Mouse (Mus musculus): ENCODE data around the gene Mpst.

Mpst gene

GRCm38 (mm10) chr15:78436380-78437192, 30.4 kb downstream of the Mpst start:
- peak; percentile 88 for DNase-seq (ENCODE audit: low read depth, low spot score)

DNA sequence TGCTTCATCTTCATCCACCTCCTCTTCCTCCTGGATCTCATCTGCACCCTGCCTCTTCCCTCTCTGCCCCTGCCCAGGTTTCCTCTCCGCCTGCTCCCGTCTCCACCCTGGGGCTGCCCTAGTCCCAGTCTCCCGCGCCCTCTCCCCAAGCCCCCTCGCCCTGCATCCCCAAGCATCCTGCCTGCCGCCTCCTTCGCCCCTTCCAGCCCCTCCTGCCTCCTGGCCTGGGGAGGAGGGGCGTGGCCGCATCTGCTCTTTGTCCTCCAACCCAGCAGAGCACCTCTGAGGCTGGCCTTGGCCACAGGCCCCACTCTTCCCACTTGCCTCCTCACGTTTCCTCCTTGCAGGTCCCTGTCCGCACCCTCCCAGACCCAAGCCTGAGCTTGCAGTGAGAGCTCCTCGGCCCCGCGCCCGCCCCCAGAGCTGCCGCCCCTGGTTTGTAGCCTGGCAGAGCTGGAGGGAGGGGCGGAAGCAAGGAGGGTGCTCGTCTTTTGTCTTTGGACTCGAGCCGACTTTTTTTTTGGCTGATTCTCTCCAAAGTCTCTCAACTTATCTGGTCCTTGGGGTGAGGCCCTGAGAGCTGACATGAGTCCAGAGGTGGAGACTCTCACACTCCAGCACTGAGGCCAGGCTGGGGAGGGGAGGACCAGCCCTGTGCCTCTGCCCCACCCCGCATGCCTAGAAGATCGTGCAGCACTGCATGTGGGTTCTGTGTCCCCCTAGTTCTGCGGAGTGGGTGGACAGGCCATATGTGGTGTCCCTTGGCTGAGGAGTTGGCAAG, 31.2 kb downstream of the Mpst start:
- DNase-seq (ENCODE audit: low read depth, low spot score): peak; percentile 75

- DNase-seq (ENCODE audit: low read depth, low spot score): no peak
These were observed 31.8 kb downstream of the Mpst start for GRCm38 (mm10) chr15:78438018-78438394.

DNA sequence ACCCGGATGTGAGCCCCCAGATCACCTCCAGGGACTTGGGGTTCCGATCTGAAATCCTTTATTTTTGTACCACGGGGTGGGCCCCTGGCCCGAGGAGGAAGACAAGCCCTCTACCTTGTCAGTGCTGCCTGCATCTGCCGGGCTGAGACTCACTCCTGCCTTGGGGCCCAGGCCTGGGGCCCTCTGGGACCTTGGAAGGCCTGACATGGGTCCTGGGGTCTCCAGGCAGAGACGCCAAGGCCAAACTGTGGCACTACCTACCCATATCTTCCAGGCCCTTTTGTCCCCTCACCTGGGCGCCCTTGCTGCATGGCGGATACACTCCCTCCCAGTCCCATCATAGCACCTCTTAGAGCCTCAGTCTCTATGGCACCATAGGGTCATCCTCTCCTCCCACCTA, 32.3 kb downstream of the Mpst start:
- DNase-seq (ENCODE audit: low read depth, low spot score): no peak

DNA sequence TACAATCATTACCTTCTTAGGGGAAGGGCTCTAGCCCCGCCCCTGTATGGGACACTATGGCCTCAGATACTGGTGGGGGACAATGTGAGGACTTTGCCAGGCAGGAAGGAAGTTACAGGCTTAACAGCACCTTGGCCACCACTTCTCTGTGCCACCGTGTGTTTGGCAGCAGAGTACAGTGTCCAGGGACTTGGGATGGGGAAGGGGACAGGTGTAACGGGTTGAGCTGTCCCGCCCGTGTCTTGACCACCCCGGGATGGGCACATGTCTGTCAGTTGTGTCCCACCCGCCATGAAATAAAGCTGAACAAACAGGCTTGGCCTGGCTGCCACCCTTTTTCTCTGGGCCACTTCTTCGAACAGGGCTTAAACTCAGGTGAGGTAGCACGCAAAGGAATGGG, 32.8 kb downstream of the Mpst start:
- DNase-seq (ENCODE audit: low read depth, low spot score): no peak

DNA sequence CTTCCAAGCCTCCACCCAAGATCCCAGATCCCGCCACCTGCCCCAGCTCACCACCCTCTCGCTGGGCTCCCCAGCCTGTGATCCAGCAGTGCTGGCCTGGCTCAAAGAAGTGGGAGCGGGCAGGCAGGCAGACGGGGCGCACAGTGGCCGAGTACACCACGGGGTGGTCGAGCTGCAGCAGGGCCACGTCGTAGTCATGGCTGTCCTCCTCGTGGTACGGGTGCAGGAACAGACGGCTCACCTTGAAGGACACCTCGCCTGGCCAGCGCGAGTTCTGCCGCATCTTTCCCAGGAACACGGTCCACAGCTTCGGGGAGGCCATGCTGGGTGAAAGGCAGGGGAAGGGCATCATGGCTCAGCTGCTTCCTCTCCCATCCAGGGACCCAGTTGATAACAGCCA, 36.0 kb downstream of the Mpst start:
- no peak for DNase-seq (ENCODE audit: low read depth, low spot score)

DNA sequence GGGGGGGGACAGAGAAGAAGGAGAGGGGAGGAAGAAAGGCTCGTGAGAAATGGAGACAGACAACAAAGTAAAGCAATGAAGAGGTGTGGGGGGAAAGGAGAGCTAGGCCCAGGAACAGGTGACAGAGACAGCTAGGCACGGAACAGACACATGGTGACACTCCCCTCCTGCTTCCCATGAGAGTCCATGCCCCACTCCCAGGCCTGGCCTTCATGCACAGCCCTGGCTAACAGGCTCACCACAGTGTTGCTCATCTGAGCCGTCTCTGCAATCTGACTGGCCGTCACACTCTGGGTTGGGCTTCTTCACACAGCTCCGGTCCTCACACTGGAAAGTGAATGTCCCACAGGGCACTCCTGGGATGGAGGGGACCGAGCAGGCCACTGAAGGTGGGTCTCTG, 37.6 kb downstream of the Mpst start:
- no peak for DNase-seq (ENCODE audit: low read depth, low spot score)

DNA sequence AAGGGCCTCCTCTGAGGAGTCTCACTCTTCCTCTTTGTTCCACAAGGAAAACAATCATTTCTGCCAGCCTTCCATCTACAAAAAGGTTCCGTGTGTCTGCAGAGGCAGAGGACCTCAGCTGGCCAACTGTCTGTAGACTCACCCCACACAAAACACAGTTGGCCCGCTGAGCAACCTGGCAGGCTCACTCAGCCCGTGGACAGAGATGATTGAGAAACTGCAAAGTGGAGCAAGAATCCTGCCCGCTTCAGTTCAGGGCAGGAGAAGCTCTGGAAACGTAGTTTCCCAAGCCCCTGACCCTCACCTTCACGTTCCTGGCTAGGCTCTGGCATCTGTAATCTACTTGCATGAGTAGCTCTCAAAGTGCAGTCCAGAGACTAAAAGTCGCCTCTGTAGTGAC, 40.9 kb downstream of the Mpst start:
- no peak for DNase-seq (ENCODE audit: low read depth, low spot score)

GRCm38 (mm10) chr15:78447746-78448535, 41.7 kb downstream of the Mpst start:
- peak; percentile 69 for DNase-seq (ENCODE audit: low read depth, low spot score)

DNA sequence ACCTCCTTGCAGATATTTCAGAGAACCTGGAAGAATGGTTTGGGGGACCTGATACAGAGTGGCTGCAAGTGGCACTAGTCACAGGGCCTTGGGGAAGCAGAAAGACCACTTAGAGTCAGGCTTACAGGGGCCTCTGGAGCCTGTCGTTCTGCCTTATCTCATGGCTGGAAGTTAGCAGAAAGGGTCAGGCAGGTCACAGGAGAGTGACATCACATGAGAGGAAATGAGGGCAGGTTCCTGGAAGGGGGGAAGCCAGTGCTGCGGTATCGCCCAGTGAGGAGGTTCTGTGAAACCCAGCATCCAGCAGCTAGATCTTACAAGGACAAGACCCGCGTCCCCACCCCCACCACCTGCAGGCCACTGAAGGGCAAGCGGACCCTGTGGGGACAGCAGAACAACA, 42.9 kb downstream of the Mpst start:
- DNase-seq (ENCODE audit: low read depth, low spot score): no peak

DNA sequence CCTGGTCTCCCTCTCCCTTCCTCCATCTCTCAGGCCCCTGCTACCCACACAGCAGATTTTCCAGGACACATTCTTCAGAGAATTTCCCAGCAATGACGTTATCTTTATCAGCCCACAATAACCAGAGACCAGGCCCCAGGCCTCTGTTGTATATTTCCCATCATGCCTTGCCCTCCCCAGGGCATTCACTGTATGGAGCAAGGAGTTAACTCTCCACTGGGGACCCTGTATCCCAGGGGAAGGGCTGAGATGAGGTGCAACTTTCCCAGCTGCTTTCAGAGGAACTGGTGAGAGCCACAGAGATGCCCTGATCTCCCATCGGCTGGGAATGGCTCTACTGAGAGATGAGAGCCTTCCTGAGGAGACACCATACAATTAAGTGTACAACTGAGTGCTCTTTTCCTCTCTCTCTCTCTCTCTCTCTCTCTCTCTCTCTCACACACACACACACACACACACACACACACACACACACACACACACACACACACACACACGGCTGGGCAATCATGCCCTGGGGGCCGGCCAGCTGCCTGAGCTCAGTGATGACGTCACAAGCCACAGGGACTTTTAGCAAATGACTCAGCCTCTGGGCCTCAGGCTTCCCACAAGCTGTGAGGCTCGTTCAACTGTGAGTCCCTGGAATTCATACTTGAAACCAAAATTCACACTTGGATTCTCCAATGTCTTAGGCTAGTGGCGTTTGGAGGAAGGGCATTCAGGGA, 43.6 kb downstream of the Mpst start:
- DNase-seq (ENCODE audit: low read depth, low spot score): peak; percentile 69

DNA sequence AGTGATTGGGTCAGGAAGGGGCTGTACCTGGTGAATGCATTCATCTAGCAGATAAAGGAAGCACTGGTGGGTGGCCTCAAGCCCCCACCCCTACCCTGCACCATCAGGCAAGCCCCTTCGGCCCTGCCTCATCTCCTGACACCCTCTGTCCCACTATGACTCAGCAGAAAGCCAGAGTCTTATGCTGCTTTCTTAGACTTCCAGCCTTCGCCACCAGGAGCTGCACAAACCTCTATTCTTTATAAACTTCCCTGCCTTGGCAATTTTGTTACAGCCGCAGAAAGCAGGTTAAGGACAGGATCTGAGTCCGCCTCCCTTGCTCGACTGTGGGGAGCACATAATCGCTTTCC, 44.2 kb downstream of the Mpst start:
- no peak for DNase-seq (ENCODE audit: low read depth, low spot score)

DNA sequence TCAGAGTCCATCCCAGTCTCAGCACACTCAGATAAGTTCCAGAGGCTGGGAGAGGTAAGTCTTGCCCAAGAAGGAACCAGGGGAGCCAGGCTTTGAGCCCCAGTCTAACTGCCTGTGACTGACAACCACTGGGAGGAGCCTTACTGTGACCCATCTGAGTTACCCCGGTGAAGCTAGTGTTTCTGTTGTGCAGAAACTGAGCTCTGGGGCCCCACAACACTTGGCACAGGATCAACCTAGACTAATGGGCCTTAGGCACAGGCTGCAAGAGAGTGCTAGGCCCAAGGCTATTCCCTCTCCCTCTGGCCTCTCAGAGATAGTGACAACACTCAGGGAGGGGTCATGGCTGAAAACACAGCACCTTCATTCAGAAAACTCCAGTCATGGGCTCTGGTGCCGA, 45.0 kb downstream of the Mpst start:
- no peak for DNase-seq (ENCODE audit: low read depth, low spot score)

- DNase-seq (ENCODE audit: low read depth, low spot score): no peak
These were observed 46.7 kb downstream of the Mpst start for GRCm38 (mm10) chr15:78452929-78453328.

DNA sequence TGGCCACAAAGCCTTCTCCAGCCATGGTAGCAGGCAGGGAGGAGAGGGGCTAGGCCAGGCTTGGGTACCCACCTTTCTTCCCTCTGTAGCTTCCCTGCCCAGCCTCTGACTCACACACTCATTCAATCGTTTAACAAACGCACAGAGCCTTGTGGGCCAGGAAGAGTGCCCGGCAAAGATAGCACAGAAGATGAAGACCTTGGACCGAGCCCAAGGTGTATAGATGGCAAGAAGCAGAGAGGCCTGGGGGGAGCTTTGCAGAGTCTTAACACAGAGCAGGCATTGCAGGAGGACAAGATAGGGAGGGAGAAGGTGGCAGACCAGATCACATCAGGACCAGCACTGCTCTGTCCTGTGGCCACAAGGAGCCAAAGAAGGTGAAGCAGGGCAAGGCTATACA, 49.0 kb downstream of the Mpst start:
- DNase-seq (ENCODE audit: low read depth, low spot score): no peak

DNA sequence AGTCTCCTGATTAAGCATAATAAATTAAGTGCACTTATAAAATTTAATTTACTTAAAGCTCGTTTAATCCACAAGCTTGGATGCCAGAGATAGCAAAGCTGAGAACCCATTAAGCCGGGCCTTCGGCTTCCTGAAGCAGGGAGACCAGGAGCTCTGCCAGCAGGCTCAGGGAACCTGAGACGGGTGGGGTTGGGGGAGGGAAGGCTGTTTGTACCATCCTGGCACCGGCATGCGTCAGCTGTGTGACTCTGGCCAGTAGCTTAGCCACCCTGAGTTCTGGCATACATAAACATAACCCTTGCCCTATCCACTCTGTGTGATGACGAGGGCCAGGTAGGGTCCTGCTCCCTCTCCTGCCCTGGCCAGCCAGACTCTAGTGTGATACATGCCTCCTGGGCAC, 49.8 kb downstream of the Mpst start:
- no peak for DNase-seq (ENCODE audit: low read depth, low spot score)

GRCm38 (mm10) chr15:78457193-78457592, 51.0 kb downstream of the Mpst start:
- DNase-seq (ENCODE audit: low read depth, low spot score): no peak

- DNase-seq (ENCODE audit: low read depth, low spot score): no peak
These were observed 56.8 kb downstream of the Mpst start for GRCm38 (mm10) chr15:78462981-78463380.

Measured in telencephalon, adult 2 months (tissue).